Mouse (Mus musculus): ENCODE data around the gene Maz. TPM values are rescaled to one million over a fixed set of nuclear protein-coding genes. Genes with fewer than 3 reads are reported as not detected.

Maz gene
- polyA plus RNA-seq, 1 experiment from 2014 or later: 44.7 TPM

GRCm38 (mm10) chr7:127020491-127020890, 6.3 kb downstream of the Maz start:
- no peak for ATAC-seq (ENCODE audit: insufficient number of reproducible peaks, insufficient read depth, low FRiP score, low read depth)
- H3K9ac ChIP-seq (ENCODE audit: low read length): peak overlapping the region; percentile 72
- H3K9me3 ChIP-seq (ENCODE audit: control insufficient read depth, low read length): no peaks in the 10 kb centered on the region
- peak overlapping the region; percentile 49 to 63 for H3K4me3 ChIP-seq (ENCODE audit: control insufficient read depth in 1 of 2, insufficient read depth in 1 of 2, low read depth in 1 of 2, low read length in 2 of 2)
- WGBS: 42% methylated on average over 5 of the region's 5 CpGs
- H3K4me1 ChIP-seq (ENCODE audit: control insufficient read depth in 2 of 2, insufficient read depth in 2 of 2, low read length in 2 of 2): peaks cover 30 to 62% of the 10 kb centered on the region in 2 experiments
- H3K27ac ChIP-seq (replicated peaks in 1 of 2; ENCODE audit: control insufficient read depth in 1 of 2, insufficient read depth in 1 of 2, low read depth in 2 of 2, low read length in 2 of 2): 0 out of 4 replicates have a peak overlapping the region, but pooled peaks of 1 of the 2 experiments have one; percentile 48
- peaks cover 36% of the 10 kb centered on the region for H3K36me3 ChIP-seq (ENCODE audit: control insufficient read depth, insufficient read depth, low read length)
- H3K4me2 ChIP-seq (ENCODE audit: low read length): peak overlapping the region; percentile 85
- H3K27me3 ChIP-seq (ENCODE audit: control insufficient read depth, insufficient read depth, low read length): no peaks in the 10 kb centered on the region

- Histone ChIP-seq H3K9ac (ENCODE audit: low read length) (peak overlapping the region; percentile 72), H3K27me3 (ENCODE audit: control insufficient read depth, insufficient read depth, low read length) (no peaks in the 10 kb centered on the region), H3K27ac (replicated peaks in 1 of 2; ENCODE audit: control insufficient read depth in 1 of 2, insufficient read depth in 1 of 2, low read depth in 2 of 2, low read length in 2 of 2) (no peak overlapping the region), H3K4me1 (ENCODE audit: control insufficient read depth in 2 of 2, insufficient read depth in 2 of 2, low read length in 2 of 2) (peaks cover 34 to 67% of the 10 kb centered on the region in 2 experiments), H3K36me3 (ENCODE audit: control insufficient read depth, insufficient read depth, low read length) (peaks cover 40% of the 10 kb centered on the region), H3K4me3 (ENCODE audit: control insufficient read depth in 1 of 2, insufficient read depth in 1 of 2, low read depth in 1 of 2, low read length in 2 of 2) (peak overlapping the region in 1 of 2 experiments; percentile 49; a peak in 1 of 4 replicates), H3K9me3 (ENCODE audit: control insufficient read depth, low read length) (no peaks in the 10 kb centered on the region), H3K4me2 (ENCODE audit: low read length) (peak overlapping the region; percentile 85)
- WGBS: 67% methylated on average over 3 of the region's 3 CpGs
- ATAC-seq (ENCODE audit: insufficient number of reproducible peaks, insufficient read depth, low FRiP score, low read depth): no peak
Measured at GRCm38 (mm10) chr7:127020031-127020430, 6.8 kb downstream of the Maz start.

GRCm38 (mm10) chr7:127019306-127019960, 7.4 kb downstream of the Maz start:
- H3K9ac ChIP-seq (ENCODE audit: low read length): no peak overlapping the region; the same call in 1 of the 2 replicates
- no peak overlapping the region for H3K27ac ChIP-seq (replicated peaks in 1 of 2; ENCODE audit: control insufficient read depth in 1 of 2, insufficient read depth in 1 of 2, low read depth in 2 of 2, low read length in 2 of 2)
- H3K36me3 ChIP-seq (ENCODE audit: control insufficient read depth, insufficient read depth, low read length): peaks cover 41% of the 10 kb centered on the region

GRCm38 (mm10) chr7:127018416-127019305, 8.2 kb downstream of the Maz start:
- H3K27ac ChIP-seq (replicated peaks in 1 of 2; ENCODE audit: control insufficient read depth in 1 of 2, insufficient read depth in 1 of 2, low read depth in 2 of 2, low read length in 2 of 2): no peak overlapping the region
- peaks cover 34% of the 10 kb centered on the region for H3K36me3 ChIP-seq (ENCODE audit: control insufficient read depth, insufficient read depth, low read length)
- no peak for ATAC-seq (ENCODE audit: insufficient number of reproducible peaks, insufficient read depth, low FRiP score, low read depth)
- WGBS: 72% methylated on average over 15 of the region's 15 CpGs
- H3K4me3 ChIP-seq (ENCODE audit: control insufficient read depth in 1 of 2, insufficient read depth in 1 of 2, low read depth in 1 of 2, low read length in 2 of 2): no peak overlapping the region
- H3K9me3 ChIP-seq (ENCODE audit: control insufficient read depth, low read length): no peaks in the 10 kb centered on the region
- H3K27me3 ChIP-seq (ENCODE audit: control insufficient read depth, insufficient read depth, low read length): no peaks in the 10 kb centered on the region
- H3K4me1 ChIP-seq (ENCODE audit: control insufficient read depth in 2 of 2, insufficient read depth in 2 of 2, low read length in 2 of 2): peaks cover 27 to 65% of the 10 kb centered on the region in 2 experiments
- no peak overlapping the region; the same call in 1 of the 2 replicates for H3K9ac ChIP-seq (ENCODE audit: low read length)
- H3K4me2 ChIP-seq (ENCODE audit: low read length): no peak overlapping the region

More at GRCm38 (mm10) chr7:127019306-127019960, 7.4 kb downstream of the Maz start:
- Histone ChIP-seq H3K4me3 (ENCODE audit: control insufficient read depth in 1 of 2, insufficient read depth in 1 of 2, low read depth in 1 of 2, low read length in 2 of 2) (no peak overlapping the region), H3K9me3 (ENCODE audit: control insufficient read depth, low read length) (no peaks in the 10 kb centered on the region), H3K4me1 (ENCODE audit: control insufficient read depth in 2 of 2, insufficient read depth in 2 of 2, low read length in 2 of 2) (peaks cover 32 to 68% of the 10 kb centered on the region in 2 experiments), H3K4me2 (ENCODE audit: low read length) (no peak overlapping the region), H3K27me3 (ENCODE audit: control insufficient read depth, insufficient read depth, low read length) (no peaks in the 10 kb centered on the region)
- 80% methylated on average over 14 of the region's 14 CpGs for WGBS
- ATAC-seq (ENCODE audit: insufficient number of reproducible peaks, insufficient read depth, low FRiP score, low read depth): no peak

GRCm38 (mm10) chr7:127017950-127018345, 8.9 kb downstream of the Maz start:
- H3K4me1 ChIP-seq (ENCODE audit: control insufficient read depth in 2 of 2, insufficient read depth in 2 of 2, low read length in 2 of 2): peaks cover 27 to 62% of the 10 kb centered on the region in 2 experiments
- no peak overlapping the region for H3K4me2 ChIP-seq (ENCODE audit: low read length)
- H3K36me3 ChIP-seq (ENCODE audit: control insufficient read depth, insufficient read depth, low read length): peaks cover 34% of the 10 kb centered on the region
- no peaks in the 10 kb centered on the region for H3K27me3 ChIP-seq (ENCODE audit: control insufficient read depth, insufficient read depth, low read length)
- H3K9me3 ChIP-seq (ENCODE audit: control insufficient read depth, low read length): no peaks in the 10 kb centered on the region
- H3K27ac ChIP-seq (replicated peaks in 1 of 2; ENCODE audit: control insufficient read depth in 1 of 2, insufficient read depth in 1 of 2, low read depth in 2 of 2, low read length in 2 of 2): no peak overlapping the region
- H3K4me3 ChIP-seq (ENCODE audit: control insufficient read depth in 1 of 2, insufficient read depth in 1 of 2, low read depth in 1 of 2, low read length in 2 of 2): no peak overlapping the region
- peak overlapping the region; percentile 25; the same call in 1 of the 2 replicates for H3K9ac ChIP-seq (ENCODE audit: low read length)
- 47% methylated on average over 6 of the region's 6 CpGs for WGBS
- no peak for ATAC-seq (ENCODE audit: insufficient number of reproducible peaks, insufficient read depth, low FRiP score, low read depth)

GRCm38 (mm10) chr7:127016971-127017949, 9.6 kb downstream of the Maz start, which contains the start of gene Pagr1a:
Gene Pagr1a, minus strand, starts transcription at chr7:127017352.
- Histone ChIP-seq H3K4me1 (ENCODE audit: control insufficient read depth in 2 of 2, insufficient read depth in 2 of 2, low read length in 2 of 2) (peaks cover 27 to 55% of the 10 kb centered on the region in 2 experiments), H3K4me2 (ENCODE audit: low read length) (peak within 1 kb of the TSS; percentile 81)
- 5% methylated on average over 39 of the region's 39 CpGs for WGBS

More at GRCm38 (mm10) chr7:127016971-127017949, 9.6 kb downstream of the Maz start, which contains the start of gene Pagr1a:
- Histone ChIP-seq H3K4me3 (ENCODE audit: control insufficient read depth in 1 of 2, insufficient read depth in 1 of 2, low read depth in 1 of 2, low read length in 2 of 2) (peak within 1 kb of the TSS; percentile 81 to 94), H3K27ac (replicated peaks in 1 of 2; ENCODE audit: control insufficient read depth in 1 of 2, insufficient read depth in 1 of 2, low read depth in 2 of 2, low read length in 2 of 2) (peak within 1 kb of the TSS; percentile 94 to 98), H3K27me3 (ENCODE audit: control insufficient read depth, insufficient read depth, low read length) (no peaks in the 10 kb centered on the region), H3K36me3 (ENCODE audit: control insufficient read depth, insufficient read depth, low read length) (peaks cover 34% of the 10 kb centered on the region), H3K9ac (ENCODE audit: low read length) (peak within 1 kb of the TSS; percentile 94), H3K9me3 (ENCODE audit: control insufficient read depth, low read length) (no peaks in the 10 kb centered on the region)
- ATAC-seq (ENCODE audit: insufficient number of reproducible peaks, insufficient read depth, low FRiP score, low read depth): peak; percentile 75
